Mouse (Mus musculus): ENCODE results near the gene Setd4. TPM values are rescaled to one million over a fixed set of nuclear protein-coding genes. Genes with fewer than 3 reads are reported as not detected.

Gene Setd4
- polyA plus RNA-seq, 1 experiment from 2014 or later, result 4.3 TPM

- H3K9me3 ChIP-seq (replicated peaks), result no peaks in the 10 kb centered on the region
- 1% methylated on average over 8 of the region's 8 CpGs for WGBS (ENCODE audit: insufficient replicate concordance)
- H3K9ac ChIP-seq, result no peak overlapping the region
- H3K4me1 ChIP-seq (replicated peaks), result no peaks in the 10 kb centered on the region
- H3K36me3 ChIP-seq (replicated peaks), result no peaks in the 10 kb centered on the region
- no peak for ATAC-seq (ENCODE audit: insufficient read depth)
- no peak overlapping the region for H3K4me2 ChIP-seq
- H3K27ac ChIP-seq (replicated peaks), result no peak overlapping the region
- H3K27me3 ChIP-seq, result no peaks in the 10 kb centered on the region
- no peak overlapping the region for H3K4me3 ChIP-seq (replicated peaks)
Observed at GRCm38 (mm10) chr16:93543704-93544103, 60.2 kb downstream of the Setd4 start.

DNA sequence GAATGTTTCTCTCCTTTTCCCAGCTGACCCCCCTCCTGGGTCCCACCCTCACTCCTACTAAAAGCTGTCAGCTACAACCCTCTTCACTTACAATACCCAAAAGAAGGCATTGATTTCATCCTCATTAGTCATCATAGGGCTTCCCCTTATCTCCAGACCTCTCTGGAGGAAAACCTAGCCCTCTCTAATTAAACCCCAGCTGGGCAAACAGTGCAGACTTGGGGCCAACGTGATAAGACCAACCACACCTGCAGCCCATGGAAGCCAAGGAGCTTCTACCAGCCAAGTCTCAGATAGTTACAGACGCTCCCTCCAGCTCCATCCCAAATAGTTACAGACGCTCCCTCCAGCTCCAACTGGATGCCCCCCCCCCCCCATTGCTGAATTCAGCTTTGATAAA, 64.0 kb downstream of the Setd4 start:
- Histone ChIP-seq H3K27ac (replicated peaks) (no peak overlapping the region), H3K4me1 (replicated peaks) (no peaks in the 10 kb centered on the region), H3K27me3 (no peaks in the 10 kb centered on the region), H3K4me2 (no peak overlapping the region), H3K9ac (no peak overlapping the region), H3K9me3 (replicated peaks) (no peaks in the 10 kb centered on the region), H3K36me3 (replicated peaks) (no peaks in the 10 kb centered on the region), H3K4me3 (replicated peaks) (no peak overlapping the region)
- no peak for ATAC-seq (ENCODE audit: insufficient read depth)
- 41% methylated on average over 3 of the region's 3 CpGs for WGBS (ENCODE audit: insufficient replicate concordance)

- no peak overlapping the region for H3K9ac ChIP-seq
- no peak overlapping the region for H3K27ac ChIP-seq (replicated peaks)
- H3K36me3 ChIP-seq (replicated peaks), result no peaks in the 10 kb centered on the region
- H3K9me3 ChIP-seq (replicated peaks), result no peaks in the 10 kb centered on the region
- no peaks in the 10 kb centered on the region; the same call in 1 of the 2 replicates for H3K27me3 ChIP-seq
- H3K4me2 ChIP-seq, result no peak overlapping the region
- H3K4me3 ChIP-seq (replicated peaks), result no peak overlapping the region
- ATAC-seq (ENCODE audit: insufficient read depth), result no peak
- H3K4me1 ChIP-seq (replicated peaks), result no peaks in the 10 kb centered on the region
- 57% methylated on average over 6 of the region's 6 CpGs for WGBS (ENCODE audit: insufficient replicate concordance)
Observed at GRCm38 (mm10) chr16:93535151-93535853, 68.6 kb downstream of the Setd4 start.

Other genes with a start within 250 kb of the Setd4 start
- 21.0 and 21.1 TPM in 2 replicates for gene Cbr1, start 1.8 kb upstream of the Setd4 start, polyA plus RNA-seq (2015; fragmentation: Nextera tagmentation; extraction: Ambion mirVana)
- gene Gm5678, start 24.0 kb upstream of the Setd4 start, polyA plus RNA-seq (2015; fragmentation: Nextera tagmentation; extraction: Ambion mirVana), result not detected in 2 replicates
- gene Cbr3, start 79.2 kb upstream of the Setd4 start, polyA plus RNA-seq (2015; fragmentation: Nextera tagmentation; extraction: Ambion mirVana), result 0.38 and 0.48 TPM in 2 replicates
- 12.2 and 15.8 TPM in 2 replicates for gene Dop1b, start 107.8 kb upstream of the Setd4 start, polyA plus RNA-seq (2015; fragmentation: Nextera tagmentation; extraction: Ambion mirVana)
- 16.0 and 16.1 TPM in 2 replicates for gene Morc3, start 228.1 kb upstream of the Setd4 start, polyA plus RNA-seq (2015; fragmentation: Nextera tagmentation; extraction: Ambion mirVana)

Data from liver, embryonic 15.5 days (tissue).